Comparison of ENCODE assay signal across 9 mouse cellular contexts in genomic region chr2:164655858-164656257, GRCm38 (mm10). TPM values are rescaled to one million over a fixed set of nuclear protein-coding genes. Genes with fewer than 3 reads are reported as not detected.
A peak's percentile ranks its signal among the peaks of the same experiment; 100 is the strongest.
DNase-seq lines count a peak whose midpoint lies in the region; ATAC-seq lines count a peak whose summit lies in the region.
"Had no signal": no experiment of that assay in that cellular context is flagged by ENCODE, and none has a peak within 500 bp of the region (broad histone marks: within the 10 kb centered on the region; RNA-seq: fewer than 3 reads in every experiment).

Wfdc10 (plus strand) TSS chr2:164656046.

- H3K4me2 ChIP-seq in forebrain, embryonic 14.5 days (ENCODE audit: low read length): no peak within 1 kb of the TSS
- no peak within 1 kb of the TSS for H3K4me2 ChIP-seq in forebrain, embryonic 13.5 days
- no peak within 1 kb of the TSS for H3K4me2 ChIP-seq in midbrain, embryonic 14.5 days (ENCODE audit: low read length)
- no peak within 1 kb of the TSS for H3K4me2 ChIP-seq in midbrain, embryonic 15.5 days
- H3K4me2 ChIP-seq: neural tube, embryonic 13.5 days had no signal

- no peaks in the 10 kb centered on the region for H3K4me1 ChIP-seq in forebrain, embryonic 14.5 days (ENCODE audit: control insufficient read depth, insufficient read depth, low read length)
- no peaks in the 10 kb centered on the region for H3K4me1 ChIP-seq in forebrain, embryonic 13.5 days
- no peaks in the 10 kb centered on the region for H3K4me1 ChIP-seq in midbrain, embryonic 14.5 days (ENCODE audit: control insufficient read depth, insufficient read depth, low read length)
- H3K4me1 ChIP-seq in midbrain, embryonic 15.5 days: no peaks in the 10 kb centered on the region
- H3K4me1 ChIP-seq: neural tube, embryonic 13.5 days had no signal

- no peaks in the 10 kb centered on the region for H3K9me3 ChIP-seq in forebrain, embryonic 14.5 days (replicated peaks; ENCODE audit: control insufficient read depth, low read length)
- H3K9me3 ChIP-seq in forebrain, embryonic 13.5 days (replicated peaks): no peaks in the 10 kb centered on the region
- H3K9me3 ChIP-seq in midbrain, embryonic 14.5 days (ENCODE audit: control insufficient read depth, low read length): no peaks in the 10 kb centered on the region
- no peaks in the 10 kb centered on the region for H3K9me3 ChIP-seq in midbrain, embryonic 15.5 days
- H3K9me3 ChIP-seq: neural tube, embryonic 13.5 days had no signal

- no peak within 1 kb of the TSS for H3K9ac ChIP-seq in forebrain, embryonic 14.5 days (ENCODE audit: low read length)
- no peak within 1 kb of the TSS for H3K9ac ChIP-seq in forebrain, embryonic 13.5 days
- no peak within 1 kb of the TSS for H3K9ac ChIP-seq in midbrain, embryonic 14.5 days (replicated peaks; ENCODE audit: low read length)
- no peak within 1 kb of the TSS for H3K9ac ChIP-seq in midbrain, embryonic 15.5 days
- H3K9ac ChIP-seq: neural tube, embryonic 13.5 days had no signal

- no peaks in the 10 kb centered on the region for H3K36me3 ChIP-seq in forebrain, embryonic 14.5 days (ENCODE audit: control insufficient read depth, insufficient read depth, low read length)
- H3K36me3 ChIP-seq in forebrain, embryonic 13.5 days (ENCODE audit: poor library complexity, severe bottlenecking): no peaks in the 10 kb centered on the region
- H3K36me3 ChIP-seq in midbrain, embryonic 14.5 days (ENCODE audit: control insufficient read depth, insufficient read depth, low read length): no peaks in the 10 kb centered on the region
- H3K36me3 ChIP-seq in midbrain, embryonic 15.5 days (replicated peaks): no peaks in the 10 kb centered on the region
- H3K36me3 ChIP-seq: neural tube, embryonic 13.5 days had no signal

- ATAC-seq in forebrain, embryonic 14.5 days: no peak
- no peak for ATAC-seq in forebrain, embryonic 13.5 days
- ATAC-seq in midbrain, embryonic 14.5 days (ENCODE audit: low FRiP score, low TSS enrichment): no peak
- ATAC-seq in midbrain, embryonic 15.5 days (replicated peaks): no peak
- ATAC-seq in megakaryocyte, adult 5-6 weeks (ENCODE audit: poor library complexity, severe bottlenecking): peak; percentile 99

- DNase-seq in forebrain, embryonic 14.5 days (ENCODE audit: low spot score): peak; percentile 50
- peak; percentile 75 for DNase-seq in midbrain, embryonic 14.5 days
- peak; percentile 60 to 74 for DNase-seq in cerebellum, postnatal 14 days
- DNase-seq in hindlimb bud, embryonic 11.5 days (ENCODE audit: extremely low spot score, low read depth, low spot score): peak; percentile 10
- peak; percentile 85 for DNase-seq in testis, postnatal 10 days (ENCODE audit: low spot score)

- H3K27me3 ChIP-seq in forebrain, embryonic 14.5 days (replicated peaks; ENCODE audit: control insufficient read depth, insufficient read depth, low read length): no peaks in the 10 kb centered on the region
- H3K27me3 ChIP-seq in forebrain, embryonic 13.5 days: no peaks in the 10 kb centered on the region
- H3K27me3 ChIP-seq in midbrain, embryonic 14.5 days (ENCODE audit: control insufficient read depth, insufficient read depth, low read length): no peaks in the 10 kb centered on the region
- no peaks in the 10 kb centered on the region for H3K27me3 ChIP-seq in midbrain, embryonic 15.5 days (replicated peaks)
- H3K27me3 ChIP-seq: neural tube, embryonic 13.5 days had no signal

- WGBS in forebrain, embryonic 14.5 days: 17% methylated on average over 11 of the region's 11 CpGs
- WGBS in forebrain, embryonic 13.5 days: 20% methylated on average over 11 of the region's 11 CpGs
- 15% methylated on average over 11 of the region's 11 CpGs for WGBS in midbrain, embryonic 14.5 days
- 13% methylated on average over 11 of the region's 11 CpGs for WGBS in midbrain, embryonic 15.5 days

- H3K4me3 ChIP-seq in forebrain, embryonic 14.5 days (ENCODE audit: low read depth, low read length): no peak within 1 kb of the TSS
- H3K4me3 ChIP-seq in forebrain, embryonic 13.5 days: no peak within 1 kb of the TSS
- no peak within 1 kb of the TSS for H3K4me3 ChIP-seq in midbrain, embryonic 14.5 days (replicated peaks; ENCODE audit: low read depth, low read length)
- H3K4me3 ChIP-seq in midbrain, embryonic 15.5 days: no peak within 1 kb of the TSS
- H3K4me3 ChIP-seq: neural tube, embryonic 13.5 days had no signal

- H3K27ac ChIP-seq in forebrain, embryonic 14.5 days (ENCODE audit: low read depth, low read length): no peak within 1 kb of the TSS
- H3K27ac ChIP-seq in forebrain, embryonic 13.5 days: no peak within 1 kb of the TSS
- no peak within 1 kb of the TSS for H3K27ac ChIP-seq in midbrain, embryonic 14.5 days (replicated peaks; ENCODE audit: low read depth, low read length)
- H3K27ac ChIP-seq in midbrain, embryonic 15.5 days: no peak within 1 kb of the TSS
- H3K27ac ChIP-seq: neural tube, embryonic 13.5 days had no signal

RNA-seq across cellular contexts. Expression of gene Wfdc10, which starts in this region (rescaled TPM):
- not detected in 2 replicates for polyA plus RNA-seq in forebrain, embryonic 14.5 days (2014; fragmentation: Nextera tagmentation; extraction: Ambion mirVana)
- not detected in 2 replicates for polyA plus RNA-seq in forebrain, embryonic 13.5 days (2015; fragmentation: Nextera tagmentation; extraction: Ambion mirVana)
- not detected in 2 replicates for polyA plus RNA-seq in midbrain, embryonic 14.5 days (2014; fragmentation: Nextera tagmentation; extraction: Ambion mirVana)
- not detected in 2 replicates for polyA plus RNA-seq in midbrain, embryonic 15.5 days (2015; fragmentation: Nextera tagmentation; extraction: Ambion mirVana)
- total RNA-seq in megakaryocyte, adult 5-6 weeks (2015): not detected in 2 replicates
- total RNA-seq in megakaryocyte, adult 5-6 weeks (2017): not detected in 2 replicates
- polyA plus RNA-seq: neural tube, embryonic 13.5 days had no signal

Comparison
In these comparisons a context has a peak if more than half of its experiments do, and no peak if none do; other contexts are left out.
1. Peak in DNase-seq in forebrain, embryonic 14.5 days; RNA of the gene not detected or under 1 TPM.
2. Peak in DNase-seq in midbrain, embryonic 14.5 days; RNA of the gene not detected or under 1 TPM.
3. Peak in ATAC-seq in megakaryocyte, adult 5-6 weeks; RNA of the gene not detected or under 1 TPM.
4. DNase-seq: peak in every context shown above with its lines; median percentile 85 in testis, postnatal 10 days; 75 in midbrain, embryonic 14.5 days; 67 in cerebellum, postnatal 14 days; 50 in forebrain, embryonic 14.5 days; 10 in hindlimb bud, embryonic 11.5 days.